ENCODE assay signal across 21 mouse cellular contexts in the genomic region with DNA sequence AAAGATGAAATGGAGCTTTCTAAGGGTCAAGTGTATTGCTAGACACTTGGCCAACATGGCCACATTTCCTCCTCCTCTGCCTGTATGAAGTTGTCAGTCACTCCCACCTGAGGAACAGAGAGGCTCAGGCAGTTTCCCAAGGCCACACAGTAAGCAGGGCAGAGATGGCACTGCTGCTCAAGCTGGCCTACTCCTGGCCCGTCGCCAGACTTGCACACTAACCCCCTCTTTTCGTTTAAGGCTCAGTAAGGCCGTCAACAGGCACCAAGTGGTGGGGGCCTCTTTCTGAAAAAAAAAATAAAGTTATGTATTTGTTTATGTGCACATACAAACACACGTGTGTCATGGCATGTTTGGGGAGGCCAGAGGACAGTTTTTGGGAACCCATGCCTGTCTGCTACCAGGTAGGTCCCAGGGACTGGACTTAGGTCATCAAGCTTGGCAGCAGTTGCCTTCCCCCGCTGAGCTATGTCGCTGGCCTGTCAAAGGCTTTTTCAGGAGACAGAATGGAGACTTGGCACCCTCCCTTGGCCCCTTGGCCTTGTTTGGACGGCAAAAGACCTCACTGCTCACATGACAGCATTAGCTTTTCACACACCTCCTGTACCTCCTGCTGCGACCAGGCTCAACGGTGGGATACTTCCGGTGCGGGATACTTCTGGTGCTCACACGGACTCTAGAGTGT. TPM values are rescaled to one million over a fixed set of nuclear protein-coding genes. Genes with fewer than 3 reads are reported as not detected.
DNase-seq lines count a peak whose midpoint lies in the region.
"Had no signal": no experiment of that assay in that cellular context is flagged by ENCODE, and none has a peak within 500 bp of the region (broad histone marks: within the 10 kb centered on the region; RNA-seq: fewer than 3 reads in every experiment).

No protein-coding gene starts in this region.

- DNase-seq in adrenal gland, adult 2 months, result peak; percentile 13
- no peak for DNase-seq in adrenal gland, postnatal 36 days
- DNase-seq in cerebellum, postnatal 25 days, result peak; percentile 30 to 59
- DNase-seq in cerebellum, adult 11-12 months, result no peak
- DNase-seq in kidney, adult 9 months, result peak; percentile 15
- no peak for DNase-seq in kidney, postnatal 25 days
- peak; percentile 27 for DNase-seq in CD4-positive helper T cell, adult 2 months (ENCODE audit: low read depth, low spot score)
- DNase-seq in gastrocnemius, postnatal 36 days, result no peak
- DNase-seq: gastrocnemius, postnatal 10 days; kidney, adult 8-10 months; liver; lung, adult 2 months; lung, postnatal 36 days had no signal

- intact Hi-C loops in gastrocnemius, postnatal 36 days (cut with DNase I), result loop anchor here (2.0 kb wide), 1 partner anchor 229 kb away; no protein-coding TSS in a partner anchor

RNA-seq across cellular contexts. Expression of gene Gtsf1l, which starts 16.6 kb away (rescaled TPM):
- not detected for total RNA-seq in adrenal gland, adult 2 months (2021)
- polyA plus RNA-seq in adrenal gland, adult 2 months (2012; rRNA removed), result not detected in 2 replicates
- not detected for total RNA-seq in adrenal gland, postnatal 36 days (2021)
- not detected for total RNA-seq in gastrocnemius, postnatal 36 days (2021)
- total RNA-seq: gastrocnemius, postnatal 10 days; heart, postnatal 25 days; layer of hippocampus, postnatal 25 days; left cerebral cortex, postnatal 25 days; neutrophil, adult 5-6 weeks had no signal
- polyA plus RNA-seq: embryonic facial prominence, embryonic 13.5 days; hindbrain, embryonic 16.5 days; lung, adult 2 months; midbrain, embryonic 11.5 days; urinary bladder, adult 2 months had no signal

RNA-seq across cellular contexts. Expression of gene Mybl2, which starts 49.7 kb away (rescaled TPM):
- 1 to 10 TPM; 1.3 to 2.2 TPM for total RNA-seq in adrenal gland, adult 2 months (2021)
- 1.2 and 1.9 TPM in 2 replicates for polyA plus RNA-seq in adrenal gland, adult 2 months (2012; rRNA removed)
- total RNA-seq in adrenal gland, postnatal 36 days (2021), result 1 to 10 TPM; 1.9 to 2.0 TPM
- under 1 TPM; 0.32 to 0.66 TPM for total RNA-seq in gastrocnemius, postnatal 36 days (2021)

Comparison
In these comparisons a context has a peak if more than half of its experiments do, and no peak if none do; other contexts are left out.
1. DNase-seq: peak in adrenal gland, adult 2 months (single experiment), cerebellum, postnatal 25 days (2 of 2), kidney, adult 9 months (single experiment) and CD4-positive helper T cell, adult 2 months (single experiment); none in adrenal gland, postnatal 36 days (0 of 2), cerebellum, adult 11-12 months (single experiment), kidney, postnatal 25 days (0 of 2) and gastrocnemius, postnatal 36 days (0 of 2).